26 mouse cellular contexts compared by ENCODE assay signal in the genomic region with DNA sequence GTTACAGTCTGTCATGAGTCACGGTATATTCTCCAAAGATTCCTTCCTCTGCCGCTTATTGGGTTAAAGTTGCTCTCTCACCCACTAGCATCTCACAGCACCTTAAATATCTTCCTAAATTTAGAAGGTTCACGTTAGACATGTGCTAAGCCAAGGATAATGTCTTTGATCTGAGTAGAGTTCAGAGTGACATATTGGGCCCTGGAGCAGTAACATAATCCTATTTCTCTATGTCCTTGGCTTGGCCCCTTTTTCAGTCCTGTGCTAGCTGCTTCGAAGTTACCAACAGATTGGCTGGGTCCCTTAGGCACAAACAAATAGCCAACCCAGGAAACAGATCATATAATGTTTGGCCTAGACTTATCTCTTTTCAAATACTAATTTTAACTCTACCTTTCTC. TPM values are rescaled to one million over a fixed set of nuclear protein-coding genes. Genes with fewer than 3 reads are reported as not detected.
"Had no signal": no experiment of that assay in that cellular context is flagged by ENCODE, and none has a peak within 500 bp of the region (broad histone marks: within the 10 kb centered on the region; RNA-seq: fewer than 3 reads in every experiment).

No protein-coding gene starts in this region.

- H3K4me2 ChIP-seq: lung, embryonic 14.5 days; midbrain, embryonic 11.5 days; neural tube, embryonic 13.5 days; neural tube, embryonic 15.5 days; stomach, embryonic 15.5 days had no signal

- H3K4me1 ChIP-seq: neural tube, embryonic 13.5 days; neural tube, embryonic 15.5 days; stomach, embryonic 15.5 days had no signal

- H3K9me3 ChIP-seq: neural tube, embryonic 13.5 days; neural tube, embryonic 15.5 days; stomach, embryonic 15.5 days had no signal

- H3K36me3 ChIP-seq: neural tube, embryonic 13.5 days; neural tube, embryonic 15.5 days; stomach, embryonic 15.5 days had no signal

- H3K4me3 ChIP-seq: myocyte; neural tube, embryonic 13.5 days; neural tube, embryonic 15.5 days; stomach, embryonic 15.5 days had no signal

- H3K27ac ChIP-seq: liver, embryonic 14.5 days; neural tube, embryonic 13.5 days; neural tube, embryonic 15.5 days; stomach, embryonic 15.5 days; stomach, postnatal 0 days had no signal

- H3K27me3 ChIP-seq: neural tube, embryonic 13.5 days; neural tube, embryonic 15.5 days; stomach, embryonic 15.5 days had no signal

- DNase-seq: lung, adult 18-20 months; lung, embryonic 14.5 days; lung, postnatal 10 days; lung, postnatal 4 days; retina, postnatal 1 day; right cerebral cortex, adult 18-20 months; right cerebral cortex, postnatal 25 days; right cerebral cortex, postnatal 4 days; thymus, adult 2 months; thymus, postnatal 25 days; thymus, postnatal 4 days had no signal

- H3K9ac ChIP-seq: liver, embryonic 14.5 days; lung, embryonic 14.5 days; neural tube, embryonic 13.5 days; neural tube, embryonic 15.5 days; stomach, embryonic 15.5 days had no signal

RNA-seq across cellular contexts. Expression of a gene that starts 44.7 kb away (rescaled TPM):
- total RNA-seq: megakaryocyte, adult 5-6 weeks; megakaryocyte-erythroid progenitor cell, adult 5-6 weeks had no signal
- polyA plus RNA-seq: liver, embryonic 14.5 days; liver, embryonic 16.5 days; midbrain, embryonic 11.5 days; myocyte; neural tube, embryonic 11.5 days; neural tube, embryonic 15.5 days; testis, adult 2 months; urinary bladder, adult 2 months had no signal

RNA-seq across cellular contexts. Expression of a gene that starts 59.9 kb away (rescaled TPM):
- total RNA-seq: megakaryocyte, adult 5-6 weeks had no signal
- polyA plus RNA-seq: liver, embryonic 14.5 days; liver, embryonic 16.5 days; lung, embryonic 14.5 days; lung, embryonic 16.5 days; midbrain, embryonic 11.5 days; myocyte; neural tube, embryonic 11.5 days; neural tube, embryonic 13.5 days; neural tube, embryonic 15.5 days; spleen, adult 2 months; stomach, embryonic 15.5 days; stomach, postnatal 0 days; testis, adult 2 months; thymus, adult 2 months had no signal
